8 mouse cellular contexts compared by ENCODE assay signal in genomic region chr4:120286761-120287241, GRCm38 (mm10). TPM values are rescaled to one million over a fixed set of nuclear protein-coding genes. Genes with fewer than 3 reads are reported as not detected.
A peak's percentile ranks its signal among the peaks of the same experiment; 100 is the strongest.
DNase-seq lines count a peak whose midpoint lies in the region; ATAC-seq and TF ChIP-seq lines count a peak whose summit lies in the region.

No protein-coding gene starts in this region.

- no peaks in the 10 kb centered on the region for H3K79me2 ChIP-seq in heart, adult 2 months (replicated peaks; ENCODE audit: control insufficient read depth, insufficient read depth, low read length)

- WGBS in heart, adult 2 months, result 1% methylated on average over 53 of the region's 53 CpGs
- under 1% methylated on average over 32 of the region's 53 CpGs for WGBS in embryonic facial prominence, embryonic 14.5 days
- under 1% methylated on average over 52 of the region's 53 CpGs for WGBS in kidney, postnatal 0 days
- WGBS in midbrain, embryonic 15.5 days, result under 1% methylated on average over 53 of the region's 53 CpGs

- TF ChIP-seq EP300 in heart, adult 2 months (IDR thresholded peaks at IDR 0.05; ENCODE audit: insufficient read depth, low read depth, low read length), result no peak

- no peak for TF ChIP-seq POLR2A in heart, adult 2 months (IDR thresholded peaks at IDR 0.05; ENCODE audit: insufficient read depth, low read depth, low read length)

- no peaks in the 10 kb centered on the region for H3K27me3 ChIP-seq in heart, adult 2 months (ENCODE audit: control insufficient read depth, insufficient read depth, low read length)
- H3K27me3 ChIP-seq in embryonic facial prominence, embryonic 14.5 days (replicated peaks; ENCODE audit: control insufficient read depth, insufficient read depth, low read length), result peaks cover 45% of the 10 kb centered on the region
- peaks cover 29% of the 10 kb centered on the region; the same call in 1 of the 2 replicates for H3K27me3 ChIP-seq in kidney, postnatal 0 days (ENCODE audit: insufficient read depth, low read length)
- H3K27me3 ChIP-seq in midbrain, embryonic 15.5 days (replicated peaks), result 0 out of 2 replicates have a peak, but pooled peaks cover 6% of the 10 kb centered on the region

- H3K4me3 ChIP-seq in heart, adult 2 months, result peak overlapping the region; percentile 76
- H3K4me3 ChIP-seq in embryonic facial prominence, embryonic 14.5 days (ENCODE audit: low read depth, low read length), result peak overlapping the region; percentile 66
- peak overlapping the region; percentile 58 for H3K4me3 ChIP-seq in kidney, postnatal 0 days (replicated peaks; ENCODE audit: low read depth, low read length)
- peak overlapping the region; percentile 90 for H3K4me3 ChIP-seq in midbrain, embryonic 15.5 days

- peak in 1 of 2 experiments; percentile 32 for DNase-seq in heart, adult 2 months
- no peak for DNase-seq in heart, adult 11 months
- DNase-seq in ES-CJ7 (ENCODE audit: low read depth, low spot score), result peak; percentile 38
- no peak for DNase-seq in embryonic facial prominence, embryonic 14.5 days (ENCODE audit: low spot score)
- peak; percentile 21 for DNase-seq in kidney, postnatal 0 days (ENCODE audit: low spot score)
- DNase-seq in gastrocnemius, postnatal 10 days, result no peak
- no peak for DNase-seq in right cerebral cortex, postnatal 25 days

- no peaks in the 10 kb centered on the region for H3K9me3 ChIP-seq in embryonic facial prominence, embryonic 14.5 days (ENCODE audit: control insufficient read depth, low read length)
- no peaks in the 10 kb centered on the region for H3K9me3 ChIP-seq in kidney, postnatal 0 days (replicated peaks; ENCODE audit: low read length)
- H3K9me3 ChIP-seq in midbrain, embryonic 15.5 days, result no peaks in the 10 kb centered on the region

- H3K4me1 ChIP-seq in heart, adult 2 months (ENCODE audit: control insufficient read depth, insufficient read depth, low read length), result peaks cover 9% of the 10 kb centered on the region; the same call in 1 of the 2 replicates
- peaks cover 24% of the 10 kb centered on the region for H3K4me1 ChIP-seq in embryonic facial prominence, embryonic 14.5 days (ENCODE audit: control insufficient read depth, insufficient read depth, low read length)
- peaks cover 24% of the 10 kb centered on the region for H3K4me1 ChIP-seq in kidney, postnatal 0 days (replicated peaks; ENCODE audit: insufficient read depth, low read length)
- H3K4me1 ChIP-seq in midbrain, embryonic 15.5 days, result peaks cover 50% of the 10 kb centered on the region

- no peak for TF ChIP-seq CTCF in heart, adult 2 months (IDR thresholded peaks at IDR 0.05)
- no peak for TF ChIP-seq CTCF in kidney, postnatal 0 days (IDR thresholded peaks at IDR 0.05; ENCODE audit: low read depth)

- H3K27ac ChIP-seq in heart, adult 2 months, result peak overlapping the region; percentile 47; the same call in 1 of the 2 replicates
- no peak overlapping the region for H3K27ac ChIP-seq in embryonic facial prominence, embryonic 14.5 days (replicated peaks; ENCODE audit: low read depth, low read length)
- no peak overlapping the region for H3K27ac ChIP-seq in kidney, postnatal 0 days
- H3K27ac ChIP-seq in midbrain, embryonic 15.5 days, result peak overlapping the region; percentile 83

- no peaks in the 10 kb centered on the region for H3K36me3 ChIP-seq in heart, adult 2 months (ENCODE audit: control insufficient read depth, insufficient read depth, low read length)
- H3K36me3 ChIP-seq in embryonic facial prominence, embryonic 14.5 days (ENCODE audit: control insufficient read depth, insufficient read depth, low read length), result no peaks in the 10 kb centered on the region
- H3K36me3 ChIP-seq in kidney, postnatal 0 days (ENCODE audit: insufficient read depth, low read length), result no peaks in the 10 kb centered on the region
- no peaks in the 10 kb centered on the region for H3K36me3 ChIP-seq in midbrain, embryonic 15.5 days (replicated peaks)

- peak overlapping the region; percentile 56 for H3K9ac ChIP-seq in heart, adult 2 months (ENCODE audit: low read depth, low read length)
- H3K9ac ChIP-seq in embryonic facial prominence, embryonic 14.5 days (ENCODE audit: low read depth, low read length), result peak overlapping the region; percentile 68
- peak overlapping the region; percentile 52 for H3K9ac ChIP-seq in kidney, postnatal 0 days (ENCODE audit: low read depth, low read length)
- H3K9ac ChIP-seq in midbrain, embryonic 15.5 days, result peak overlapping the region; percentile 83

- intact Hi-C loops in heart, adult 2 months (cut with DNase I), result no loop called here

- H3K4me2 ChIP-seq in embryonic facial prominence, embryonic 14.5 days (ENCODE audit: low read depth, low read length), result peak overlapping the region; percentile 100
- H3K4me2 ChIP-seq in kidney, postnatal 0 days (ENCODE audit: low read length), result peak overlapping the region; percentile 99
- peak overlapping the region; percentile 93 for H3K4me2 ChIP-seq in midbrain, embryonic 15.5 days

- ATAC-seq in embryonic facial prominence, embryonic 14.5 days (ENCODE audit: low read depth), result no peak
- ATAC-seq in kidney, postnatal 0 days (replicated peaks; ENCODE audit: low FRiP score, low read depth), result peak; percentile 14
- ATAC-seq in midbrain, embryonic 15.5 days (replicated peaks), result no peak

RNA-seq across cellular contexts. Expression of gene Foxo6, which starts 0.3 kb away (rescaled TPM):
- 1 to 10 TPM; 3.3 to 5.4 TPM for total RNA-seq in heart, adult 2 months (2021)
- 5.5 TPM in 2 replicates for polyA plus RNA-seq in heart, adult 2 months (2012; rRNA removed)
- polyA plus RNA-seq in embryonic facial prominence, embryonic 14.5 days (2014; fragmentation: Nextera tagmentation; extraction: Ambion mirVana), result 0.47 and 0.72 TPM in 2 replicates
- polyA plus RNA-seq in kidney, postnatal 0 days (2015; fragmentation: Nextera tagmentation; extraction: Ambion mirVana), result 0.11 TPM in 1 of 2 replicates, not detected in the other
- polyA plus RNA-seq in midbrain, embryonic 15.5 days (2015; fragmentation: Nextera tagmentation; extraction: Ambion mirVana), result 1.2 and 1.3 TPM in 2 replicates
- total RNA-seq in gastrocnemius, postnatal 10 days (2021), result 10 to 100 TPM; 11.9 to 12.5 TPM

Comparison
In these comparisons a context has a peak if more than half of its experiments do, and no peak if none do; other contexts are left out.
1. DNase-seq: peak in ES-CJ7 (single experiment) and kidney, postnatal 0 days (single experiment); none in heart, adult 11 months (single experiment), embryonic facial prominence, embryonic 14.5 days (single experiment), gastrocnemius, postnatal 10 days (single experiment) and right cerebral cortex, postnatal 25 days (single experiment).
2. H3K27ac ChIP-seq: peak in heart, adult 2 months (single experiment) and midbrain, embryonic 15.5 days (single experiment); none in embryonic facial prominence, embryonic 14.5 days (single experiment) and kidney, postnatal 0 days (single experiment).
3. Peak in every context shown above with its lines, with median percentiles within 50 percentile points of each other: H3K4me3 ChIP-seq, H3K9ac ChIP-seq and H3K4me2 ChIP-seq.